Mouse (Mus musculus) stomach, postnatal 0 days (tissue): ENCODE data around the gene Tnfrsf25.

Source experiments
- CTCF ChIP-seq: IDR thresholded peaks from 2 replicates; pipeline ENCODE4 v1.5.1; 2016; ENCODE audit warnings: antibody characterized with exemption, low read depth, mild to moderate bottlenecking, moderate library complexity
- EP300 ChIP-seq: optimal IDR thresholded peaks from 2 replicates; pipeline ENCODE3; 2016; ENCODE audit warnings: antibody characterized with exemption

DNA sequence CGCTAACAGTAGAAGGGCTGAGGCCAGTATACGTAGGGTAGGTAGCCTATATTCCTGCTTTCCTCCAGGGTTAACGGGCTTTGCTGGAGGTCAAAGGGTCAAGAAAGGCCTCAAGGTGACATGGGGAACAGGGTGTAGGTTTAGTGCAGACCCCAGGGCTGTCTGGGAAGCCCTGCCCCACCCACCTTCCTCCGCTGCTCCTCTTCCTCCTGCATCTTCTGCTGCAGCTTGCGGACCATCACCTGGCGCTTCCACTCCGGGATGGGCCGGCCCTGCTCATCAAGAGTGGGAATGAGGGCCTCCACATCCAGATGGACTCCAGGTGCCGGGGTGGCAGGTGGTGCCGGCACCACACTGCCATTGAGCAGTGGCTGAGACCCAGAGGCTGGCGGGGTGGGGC lies 12.2 kb downstream of the Tnfrsf25 start:
- no peak for TF ChIP-seq CTCF
- no peak for TF ChIP-seq EP300
